Mouse (Mus musculus) MEL-GATA-1-ER (cell line): ENCODE measurements at regions not wholly inside any gene's neighbourhood (a gene's known extent, or its start where the extent isn't known, plus 50 kb on each side); places are given as distances from the start of the nearest gene placed in this dataset.

Source experiments
- DNase-seq: peaks from one replicate; pipeline ENCODE4 v3.0.0-alpha.2; 2012; ENCODE audit warnings: low read depth; ENCODE audit errors: extremely low read depth

GRCm38 (mm10) chr6:67152845-67153468, 85.0 kb upstream of the Serbp1 start:
- no peak for DNase-seq

- DNase-seq = no peak
These were observed 86.5 kb upstream of the Serbp1 start for GRCm38 (mm10) chr6:67151515-67151914.

GRCm38 (mm10) chr6:67149425-67149824, 88.6 kb upstream of the Serbp1 start:
- peak; percentile 54 for DNase-seq

GRCm38 (mm10) chr6:67146708-67147107, 91.3 kb upstream of the Serbp1 start:
- no peak for DNase-seq

- DNase-seq = no peak
These were observed 92.0 kb upstream of the Serbp1 start for GRCm38 (mm10) chr6:67145969-67146368.

- DNase-seq = no peak
These were observed 92.8 kb upstream of the Serbp1 start for GRCm38 (mm10) chr6:67144946-67145716.

GRCm38 (mm10) chr6:67142179-67142578, 95.8 kb upstream of the Serbp1 start:
- no peak for DNase-seq

- DNase-seq = no peak
These were observed 97.2 kb upstream of the Serbp1 start for GRCm38 (mm10) chr6:67140645-67141250.

- DNase-seq = no peak
These were observed 99.0 kb upstream of the Serbp1 start for GRCm38 (mm10) chr6:67139012-67139375.

GRCm38 (mm10) chr6:67138302-67139011, 99.5 kb upstream of the Serbp1 start:
- DNase-seq = no peak

- DNase-seq = no peak
These were observed 100.2 kb upstream of the Gadd45a start for GRCm38 (mm10) chr6:67137482-67137881.

GRCm38 (mm10) chr6:67134915-67135314, 97.7 kb upstream of the Gadd45a start:
- DNase-seq = no peak

- no peak for DNase-seq
These were observed 93.5 kb upstream of the Gadd45a start for GRCm38 (mm10) chr6:67130540-67131301.

GRCm38 (mm10) chr6:67129626-67130025, 92.4 kb upstream of the Gadd45a start:
- no peak for DNase-seq

- DNase-seq = peak; percentile 42
These were observed 91.5 kb upstream of the Gadd45a start for GRCm38 (mm10) chr6:67128503-67129463.

GRCm38 (mm10) chr6:67127727-67128126, 90.5 kb upstream of the Gadd45a start:
- DNase-seq = no peak

GRCm38 (mm10) chr6:67125715-67126312, 88.6 kb upstream of the Gadd45a start:
- DNase-seq = no peak

GRCm38 (mm10) chr6:67124089-67124488, 86.8 kb upstream of the Gadd45a start:
- peak; percentile 76 for DNase-seq

GRCm38 (mm10) chr6:67123071-67123470, 85.8 kb upstream of the Gadd45a start:
- no peak for DNase-seq

- no peak for DNase-seq
These were observed 79.0 kb upstream of the Gadd45a start for GRCm38 (mm10) chr6:67116306-67116705.
